Mouse (Mus musculus): Measurements from ENCODE around the gene Nap1l1.

- TF ChIP-seq CTCF (IDR thresholded peaks at IDR 0.05; ENCODE audit: low read depth, low read length), result no peak
- no peak for TF ChIP-seq POLR2A (IDR thresholded peaks at IDR 0.05; ENCODE audit: extremely low read depth, insufficient read depth, low read length)
These were observed 31.6 kb downstream of the Nap1l1 start for GRCm38 (mm10) chr10:111504606-111505005.

Data from liver, adult 2 months (tissue).